Mouse (Mus musculus) adrenal gland, adult 2 months (tissue): Measurements from ENCODE around the gene Rnf224. TPM values are rescaled to one million over a fixed set of nuclear protein-coding genes. Genes with fewer than 3 reads are reported as not detected.

Experiments used
- DNase-seq: peaks from one replicate; pipeline ENCODE4 v3.0.0; 2021
- polyA plus RNA-seq: library from polyadenylated mRNA; depleted of rRNA; stranded (reverse); fragments of >200 nt; gene quantifications from 2 replicates; pipeline ENCODE4 v1.2.3, GENCODE M21; 2012
- total RNA-seq, 2 experiments: library from RNA; stranded (reverse); gene quantifications; 2 replicates each; pipeline ENCODE4 v1.2.3; 2021

Rnf224 gene
- total and polyA plus RNA-seq, 3 experiments: not detected

GRCm38 (mm10) chr2:25227406-25227805 is 9.2 kb downstream of the Rnf224 start:
- DNase-seq: no peak

- DNase-seq: no peak
These were observed 9.7 kb downstream of the Rnf224 start for GRCm38 (mm10) chr2:25226864-25227263.

GRCm38 (mm10) chr2:25225811-25226379 is 10.7 kb downstream of the Rnf224 start:
- no peak for DNase-seq

- peak; percentile 99 for DNase-seq
These were observed 11.5 kb downstream of the Rnf224 start for GRCm38 (mm10) chr2:25224766-25225752.

GRCm38 (mm10) chr2:25224492-25224765 is 12.2 kb downstream of the Rnf224 start, which contains the start of gene Tubb4b:
Gene Tubb4b, minus strand, starts transcription at chr2:25224702.
- DNase-seq: no peak

GRCm38 (mm10) chr2:25223681-25224491 is 12.7 kb downstream of the Rnf224 start:
- DNase-seq: peak; percentile 94

GRCm38 (mm10) chr2:25221331-25221772 is 15.2 kb downstream of the Rnf224 start:
- no peak for DNase-seq

GRCm38 (mm10) chr2:25218445-25218844 is 18.1 kb downstream of the Rnf224 start, which contains the start of gene Fam166a:
Gene Fam166a, plus strand, starts transcription at chr2:25218745.
- no peak for DNase-seq

GRCm38 (mm10) chr2:25217666-25218065 is 18.9 kb downstream of the Rnf224 start:
- no peak for DNase-seq

GRCm38 (mm10) chr2:25214444-25214843 is 22.1 kb downstream of the Rnf224 start, which contains the start of gene Stpg3:
Gene Stpg3, minus strand, starts transcription at chr2:25214637.
- DNase-seq: no peak

GRCm38 (mm10) chr2:25213266-25213865 is 23.2 kb downstream of the Rnf224 start:
- no peak for DNase-seq

- peak; percentile 95 for DNase-seq
These were observed 25.4 kb downstream of the Rnf224 start, which contains the start of gene Nelfb for GRCm38 (mm10) chr2:25211121-25211670. Gene Nelfb, minus strand, starts transcription at chr2:25211489.

- DNase-seq: no peak
These were observed 25.9 kb downstream of the Rnf224 start for GRCm38 (mm10) chr2:25210686-25211085.

- DNase-seq: no peak
These were observed 29.0 kb downstream of the Rnf224 start for GRCm38 (mm10) chr2:25207593-25207992.

- DNase-seq: no peak
These were observed 32.9 kb downstream of the Rnf224 start for GRCm38 (mm10) chr2:25203631-25204214.

- DNase-seq: no peak
These were observed 36.0 kb downstream of the Rnf224 start for GRCm38 (mm10) chr2:25200631-25201030.

GRCm38 (mm10) chr2:25197946-25198345 is 38.6 kb downstream of the Rnf224 start:
- DNase-seq: no peak

- DNase-seq: no peak
These were observed 39.4 kb downstream of the Rnf224 start for GRCm38 (mm10) chr2:25197191-25197590.

GRCm38 (mm10) chr2:25196172-25196954 is 40.2 kb downstream of the Rnf224 start, which contains the start of gene Tor4a:
Gene Tor4a, minus strand, starts transcription at chr2:25196886.
- peak; percentile 93 for DNase-seq
